Mouse (Mus musculus): ENCODE measurements around the gene Nrp2. TPM values are rescaled to one million over a fixed set of nuclear protein-coding genes. Genes with fewer than 3 reads are reported as not detected.

The Nrp2 gene
- total RNA-seq, 2 experiments from 2014 or later: 37.1 to 39.5 TPM

DNA sequence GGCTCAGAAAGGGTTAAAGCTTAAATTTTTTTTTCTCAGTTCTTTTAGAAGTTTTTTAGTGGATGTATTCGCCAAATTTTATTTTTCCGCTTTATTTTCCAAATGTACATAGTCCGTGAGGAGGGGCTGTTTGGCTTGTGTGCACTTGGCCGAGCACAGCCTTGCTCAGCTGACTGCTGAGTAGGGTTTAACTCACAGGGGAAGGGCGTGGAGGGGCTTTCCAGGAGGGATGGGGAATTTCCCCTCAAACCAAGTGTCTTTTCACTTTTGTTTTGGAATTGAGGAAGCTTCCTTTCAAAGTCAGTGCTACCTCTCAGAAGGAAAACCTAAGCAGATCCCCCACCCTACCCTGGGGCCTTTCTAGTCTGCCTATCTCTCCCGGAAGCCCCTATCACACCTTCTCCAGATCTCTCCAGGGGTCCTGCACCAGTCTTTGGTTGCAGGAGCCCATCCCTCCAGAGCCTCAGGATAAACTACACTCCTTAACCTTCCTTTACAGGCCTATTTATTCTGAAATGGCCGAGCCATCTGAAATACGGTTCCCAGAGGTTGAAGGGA, 33.4 kb downstream of the Nrp2 start:
- intact Hi-C loops (cut with DNase I): no loop called here
- DNase-seq (ENCODE audit: extremely low spot score in 1 of 2, low spot score in 2 of 2): no peak

DNA sequence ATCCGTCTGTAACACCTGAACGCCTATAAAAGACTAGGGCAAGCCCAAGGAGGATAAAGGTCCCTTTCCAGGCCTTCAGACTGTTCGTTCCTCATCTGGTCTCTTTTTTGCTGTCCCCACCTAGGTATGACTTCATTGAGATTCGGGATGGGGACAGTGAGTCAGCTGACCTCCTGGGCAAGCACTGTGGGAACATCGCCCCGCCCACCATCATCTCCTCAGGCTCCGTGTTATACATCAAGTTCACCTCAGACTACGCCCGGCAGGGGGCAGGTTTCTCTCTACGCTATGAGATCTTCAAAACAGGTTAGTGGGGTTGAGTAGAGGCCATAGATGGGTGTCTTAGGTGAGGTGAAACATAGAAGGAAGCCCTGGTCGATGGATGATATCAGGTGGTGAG, 35.1 kb downstream of the Nrp2 start:
- no peak for DNase-seq (ENCODE audit: extremely low spot score in 1 of 2, low spot score in 2 of 2)
- intact Hi-C loops (cut with DNase I): no loop called here

DNA sequence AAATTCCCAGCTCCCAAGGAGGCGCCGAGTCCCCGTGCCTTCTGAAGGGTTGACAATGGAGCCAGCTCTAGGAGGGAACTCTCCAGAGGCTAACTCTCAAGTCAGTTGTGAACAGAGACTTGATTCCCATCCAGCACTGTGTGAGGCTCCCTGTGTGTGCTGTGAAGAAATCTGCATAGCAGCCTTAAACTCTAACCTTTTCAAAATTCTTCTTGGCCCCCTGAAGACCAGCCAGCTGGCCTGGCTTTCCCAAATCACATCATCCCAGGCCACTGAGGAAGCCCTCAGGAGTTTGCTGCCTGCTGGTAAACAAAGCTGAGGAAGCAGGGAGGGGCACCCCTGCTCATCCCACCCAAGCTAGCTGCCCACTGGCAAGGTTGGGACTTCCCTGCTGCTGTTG, 39.0 kb downstream of the Nrp2 start:
- no peak for DNase-seq (ENCODE audit: extremely low spot score in 1 of 2, low spot score in 2 of 2)
- intact Hi-C loops (cut with DNase I): no loop called here

DNA sequence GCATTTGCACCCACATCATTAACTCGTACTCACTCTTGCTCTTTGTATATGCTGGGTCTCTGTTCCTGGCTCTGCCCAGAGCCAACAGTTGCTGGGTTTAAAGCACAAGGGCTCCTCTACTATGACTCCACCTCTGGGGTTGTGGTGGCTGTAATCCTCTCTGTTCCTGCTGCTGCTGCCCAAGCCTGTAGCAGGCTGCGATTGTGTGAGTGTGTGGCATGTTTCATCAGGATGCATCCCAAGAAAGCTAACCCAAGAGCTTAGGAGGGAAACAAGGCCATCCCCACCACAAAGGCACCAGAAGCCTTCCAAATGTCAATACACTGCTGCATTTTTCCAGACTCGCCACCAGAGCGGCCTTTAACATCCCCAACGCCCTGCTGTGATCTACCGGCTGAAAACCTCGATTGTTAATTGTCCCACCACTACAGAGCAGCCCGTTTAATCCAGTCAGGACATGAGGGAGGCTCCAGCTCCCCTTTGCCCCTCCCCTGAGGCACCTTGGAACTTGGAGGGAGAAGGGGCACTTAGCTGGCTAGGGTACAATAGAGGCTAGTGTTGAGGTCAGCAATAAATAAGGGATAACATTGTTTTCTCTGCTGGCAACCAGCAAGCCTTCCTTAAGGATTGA, 40.1 kb downstream of the Nrp2 start:
- DNase-seq (ENCODE audit: extremely low spot score in 1 of 2, low spot score in 2 of 2): peak in 1 of 2 experiments; percentile 49
- intact Hi-C loops (cut with DNase I): no loop called here

DNA sequence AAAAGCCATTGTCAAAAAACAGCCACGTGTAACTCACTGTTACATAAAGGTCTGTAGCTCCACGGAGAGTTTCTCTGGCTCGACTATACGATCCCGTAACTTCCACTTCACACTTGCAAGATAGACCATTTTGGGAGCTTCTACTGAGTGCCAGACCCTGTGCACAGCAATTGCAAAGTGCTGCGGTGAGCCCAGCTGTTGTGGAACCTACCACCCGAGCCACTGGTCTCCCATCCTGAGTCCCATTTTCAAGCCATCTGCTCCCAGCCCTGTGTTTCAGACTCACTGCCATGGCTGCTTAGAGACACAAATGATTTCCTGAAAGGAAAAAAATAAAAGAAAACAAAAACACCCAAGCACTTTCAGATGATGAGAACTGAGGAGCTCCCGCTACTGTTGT, 42.8 kb downstream of the Nrp2 start:
- DNase-seq (ENCODE audit: extremely low spot score in 1 of 2, low spot score in 2 of 2): no peak

DNA sequence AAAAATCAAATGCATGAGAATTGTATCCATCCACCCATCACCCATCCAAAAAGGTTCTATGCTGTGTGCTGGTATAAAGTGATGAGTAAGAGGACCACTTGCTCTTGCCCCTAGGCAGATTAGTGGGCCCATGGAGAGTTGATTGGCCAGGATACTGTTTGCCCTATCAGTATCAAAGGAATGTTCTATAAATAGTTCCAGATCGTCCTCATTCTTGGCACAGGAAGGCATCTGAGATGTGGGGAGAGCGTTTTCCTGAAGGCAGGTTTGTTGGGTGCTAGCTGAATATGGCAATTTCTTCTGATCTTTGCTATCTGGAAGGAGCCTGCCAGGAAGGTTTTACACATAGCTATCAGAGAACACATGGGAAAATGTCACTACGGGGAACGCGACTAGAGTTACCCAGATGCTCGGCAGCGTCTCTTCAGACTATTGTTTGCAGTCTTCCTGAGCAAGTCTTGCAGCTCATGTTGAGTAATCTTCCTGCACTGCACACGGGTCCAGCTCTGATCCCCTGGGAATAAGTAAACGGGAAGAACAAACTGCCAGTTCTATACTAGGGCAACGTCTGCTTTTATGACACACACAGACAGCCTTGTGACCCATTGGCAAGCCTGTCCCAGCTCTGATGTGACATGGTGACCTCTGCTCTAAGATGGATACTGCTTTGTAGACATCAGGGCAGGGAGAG, 44.5 kb downstream of the Nrp2 start:
- intact Hi-C loops (cut with DNase I): no loop called here
- peak in 1 of 2 experiments; percentile 28 for DNase-seq (ENCODE audit: extremely low spot score in 1 of 2, low spot score in 2 of 2)

More for the DNA sequence above, 42.8 kb downstream of the Nrp2 start:
- intact Hi-C loops (cut with DNase I): no loop called here

DNA sequence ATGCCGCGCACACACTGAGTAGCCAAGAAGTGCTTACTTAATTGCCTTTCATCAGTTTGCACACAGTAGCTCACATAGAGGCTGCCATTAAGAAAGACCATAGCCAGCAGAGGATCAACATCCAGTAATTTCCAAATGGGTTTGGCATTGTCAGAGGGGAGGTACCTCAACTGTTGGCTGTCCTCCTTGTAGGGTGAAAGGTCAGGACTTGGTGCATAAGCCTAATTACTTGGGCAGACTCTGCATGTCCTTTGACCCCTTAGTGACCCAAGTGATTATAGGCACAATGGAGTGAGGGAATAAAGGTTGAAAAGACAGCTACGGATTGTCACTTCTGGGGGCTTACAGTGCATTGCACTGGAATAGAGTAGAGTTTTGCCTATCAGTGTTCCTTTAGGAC, 45.3 kb downstream of the Nrp2 start:
- peak in 1 of 2 experiments; percentile 12 for DNase-seq (ENCODE audit: extremely low spot score in 1 of 2, low spot score in 2 of 2)
- intact Hi-C loops (cut with DNase I): no loop called here

DNA sequence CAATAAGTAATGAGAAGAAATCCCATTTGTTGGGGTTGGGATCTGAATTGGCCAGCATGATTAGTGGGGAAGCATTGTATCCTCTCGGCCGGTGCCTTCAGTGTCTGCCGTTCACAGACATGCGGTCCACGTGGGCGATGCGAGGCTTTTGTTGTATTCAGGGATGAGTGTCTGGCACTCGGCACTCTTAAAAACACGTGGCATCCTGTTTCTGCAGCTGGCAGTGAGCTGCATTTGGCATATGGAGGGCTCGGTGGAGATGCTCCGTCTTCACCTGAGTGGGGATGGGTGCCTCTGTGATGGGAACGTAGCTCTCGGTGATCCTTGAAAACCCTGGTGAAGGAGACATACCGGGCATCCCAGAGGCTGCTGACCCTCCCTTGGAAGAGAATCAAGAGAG, 46.6 kb downstream of the Nrp2 start:
- peak; percentile 58 for DNase-seq (ENCODE audit: extremely low spot score in 1 of 2, low spot score in 2 of 2)
- intact Hi-C loops (cut with DNase I): no loop called here

DNA sequence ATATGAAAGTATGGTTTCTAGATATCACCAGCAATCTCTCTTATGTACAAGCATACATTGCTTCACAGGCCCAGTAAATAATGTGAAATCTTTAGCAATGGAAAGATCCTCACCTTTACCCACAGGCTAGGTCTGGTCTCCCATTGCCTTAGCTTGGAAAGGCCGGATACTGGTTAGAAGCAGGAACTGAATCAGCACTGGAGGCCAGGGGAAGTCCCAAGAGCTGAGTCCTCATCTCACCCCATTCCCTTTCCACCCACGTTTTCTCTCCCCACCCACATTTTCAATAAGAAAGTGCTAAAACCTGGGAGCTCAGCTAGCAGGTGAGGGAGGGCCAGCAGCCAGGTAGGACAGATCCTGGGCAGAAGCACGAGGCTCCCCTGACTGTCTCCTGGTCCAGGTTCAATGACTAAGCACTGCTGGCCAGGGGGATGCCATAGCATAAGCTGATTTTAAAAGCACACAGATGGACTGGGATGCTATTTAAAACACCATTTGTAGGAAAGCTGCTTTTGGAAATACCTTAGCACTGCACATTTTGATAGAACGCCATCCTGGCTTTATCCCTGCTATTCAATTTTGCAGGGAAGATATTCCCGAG, 47.4 kb downstream of the Nrp2 start:
- intact Hi-C loops (cut with DNase I): no loop called here

DNA sequence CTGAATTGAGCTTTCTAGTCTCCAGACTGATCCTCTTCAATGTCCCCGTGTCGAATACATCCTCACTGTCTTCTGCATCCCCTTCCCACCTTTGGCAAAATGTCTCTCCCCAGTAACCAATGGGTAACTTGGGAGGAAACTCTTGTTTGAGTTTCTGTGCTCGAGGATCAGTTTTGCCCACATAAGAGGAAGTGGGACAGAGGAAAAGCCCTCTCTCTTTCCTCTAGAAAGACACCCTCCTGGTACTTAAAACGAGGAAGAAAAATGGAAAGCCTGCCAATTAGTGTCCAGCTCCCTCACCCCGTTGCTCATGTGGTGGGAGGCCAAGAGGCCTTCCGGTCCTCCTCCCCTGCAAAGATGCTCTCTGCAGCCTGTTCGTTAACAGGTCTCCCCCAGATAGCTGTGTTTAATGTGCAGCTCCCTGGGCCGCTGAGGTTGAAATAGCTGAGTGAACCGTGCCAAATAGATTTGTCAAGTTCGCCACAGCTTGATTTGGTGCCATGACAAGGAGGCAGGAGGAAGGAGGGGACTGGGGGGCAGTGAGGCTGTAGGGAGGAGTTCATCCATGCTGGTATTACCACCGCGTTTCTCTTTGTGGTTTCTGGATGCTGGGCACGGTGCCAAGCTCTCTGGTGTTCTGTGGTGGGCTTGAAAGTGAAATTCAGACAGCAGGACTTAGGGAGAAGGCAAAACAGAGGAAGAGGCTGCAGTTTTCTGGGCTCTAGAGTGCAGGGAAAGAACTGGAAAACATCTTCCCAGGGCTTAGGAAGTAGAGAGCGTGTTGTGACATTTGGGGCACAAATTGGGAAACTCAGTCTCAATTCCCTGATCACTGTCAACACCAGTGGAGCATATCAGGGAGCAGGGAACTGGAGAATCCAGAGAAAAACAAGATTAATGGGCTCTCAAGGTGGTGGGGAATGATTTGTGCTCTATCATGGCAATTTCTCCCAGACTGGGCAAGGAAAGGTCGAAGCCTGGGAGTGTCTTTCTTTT, 48.2 kb downstream of the Nrp2 start:
- DNase-seq (ENCODE audit: extremely low spot score in 1 of 2, low spot score in 2 of 2): peak in 1 of 2 experiments; percentile 62
- intact Hi-C loops (cut with DNase I): no loop called here

More for the DNA sequence above, 47.4 kb downstream of the Nrp2 start:
- DNase-seq (ENCODE audit: extremely low spot score in 1 of 2, low spot score in 2 of 2): peak in 1 of 2 experiments; percentile 15

DNA sequence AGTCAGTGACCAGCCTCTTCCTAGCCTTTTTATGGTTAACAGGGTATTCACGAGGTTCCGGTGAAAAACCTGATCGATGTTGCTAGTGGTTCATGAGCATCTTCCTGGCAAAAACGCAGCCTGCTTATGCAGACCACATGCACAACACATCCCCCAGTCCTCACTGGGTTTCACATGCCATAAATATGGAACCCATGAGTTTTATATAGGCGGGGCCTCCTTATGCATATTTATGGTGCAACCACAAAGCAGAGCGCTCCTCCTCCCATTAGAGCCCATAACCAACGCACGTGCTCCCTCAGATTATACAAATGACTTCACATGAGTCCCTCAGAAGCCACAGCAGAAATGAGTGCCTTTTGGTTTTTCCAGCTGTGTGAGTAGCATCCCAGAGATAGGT, 49.0 kb downstream of the Nrp2 start:
- intact Hi-C loops (cut with DNase I): no loop called here
- peak in 1 of 2 experiments; percentile 11 for DNase-seq (ENCODE audit: extremely low spot score in 1 of 2, low spot score in 2 of 2)

DNA sequence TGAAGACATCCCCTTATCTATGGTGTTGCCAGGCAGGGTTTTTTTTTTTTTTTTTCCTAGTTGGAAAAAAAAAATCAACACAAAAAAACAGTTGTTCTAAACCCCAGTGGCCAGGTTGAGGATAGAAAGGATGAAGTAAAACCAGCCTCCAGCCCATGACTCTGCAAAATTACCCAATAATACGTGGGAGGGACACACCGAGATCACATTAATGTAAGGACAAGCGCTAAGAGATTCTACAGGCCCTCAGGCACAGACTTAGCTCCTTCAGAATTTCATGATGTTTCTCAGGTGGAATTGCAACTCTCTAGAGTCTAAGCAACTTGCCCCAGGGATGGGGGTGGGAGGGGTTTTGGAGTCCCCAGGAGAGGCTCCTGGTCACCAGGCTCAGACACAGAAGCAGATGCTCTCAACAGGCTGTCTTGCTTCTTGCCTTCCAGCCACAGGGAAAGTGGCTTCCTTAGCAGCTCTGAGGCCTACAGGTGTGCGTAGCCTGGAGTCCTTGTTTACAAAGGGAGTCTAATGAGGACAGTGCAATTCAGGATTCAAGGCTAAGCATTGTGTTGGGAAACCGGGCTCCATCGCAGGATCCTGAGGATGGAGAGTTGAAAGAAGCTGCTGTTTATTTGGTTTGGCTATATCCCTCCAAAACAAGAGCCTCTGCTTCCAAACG, 49.7 kb downstream of the Nrp2 start:
- DNase-seq (ENCODE audit: extremely low spot score in 1 of 2, low spot score in 2 of 2): peak in 1 of 2 experiments; percentile 37
- intact Hi-C loops (cut with DNase I): no loop called here

DNA sequence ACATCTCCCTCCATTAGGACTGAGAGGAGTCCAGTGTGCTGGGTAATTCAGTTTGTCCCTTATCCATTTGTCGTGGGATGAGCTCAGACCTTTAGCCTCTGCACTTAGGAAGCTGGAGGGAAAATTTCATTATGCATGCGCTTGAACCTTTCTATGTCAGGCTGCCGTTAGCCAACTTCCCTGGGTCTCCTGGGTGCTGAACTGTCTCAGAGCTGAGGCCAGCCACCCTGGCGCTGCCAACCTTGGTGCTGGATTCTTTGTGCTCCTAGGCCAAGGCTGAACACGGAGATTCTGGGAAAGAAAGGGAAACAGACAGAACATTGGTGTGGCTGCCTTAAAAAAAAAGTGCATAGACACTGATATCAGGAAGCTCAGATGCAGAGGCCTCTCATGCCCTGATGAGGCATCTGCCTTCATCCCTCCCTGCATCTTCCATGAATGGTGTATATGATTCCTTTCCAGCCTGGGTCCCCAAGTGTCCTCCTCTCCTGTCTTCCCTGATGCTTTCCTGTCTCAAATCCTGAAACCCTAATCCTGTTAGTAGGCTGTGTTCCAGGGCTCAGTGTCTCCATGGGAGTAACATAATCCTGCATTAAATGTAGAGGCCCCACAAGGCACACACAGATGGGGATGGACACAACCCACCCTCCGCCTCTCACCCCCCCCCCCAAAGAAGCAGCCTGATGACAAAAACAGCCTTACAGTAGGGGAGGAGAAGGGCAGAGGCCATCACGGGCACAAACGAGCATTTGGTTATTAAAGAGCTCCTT, 51.2 kb downstream of the Nrp2 start:
- intact Hi-C loops (cut with DNase I): no loop called here
- DNase-seq (ENCODE audit: extremely low spot score in 1 of 2, low spot score in 2 of 2): peak in 1 of 2 experiments; percentile 4

DNA sequence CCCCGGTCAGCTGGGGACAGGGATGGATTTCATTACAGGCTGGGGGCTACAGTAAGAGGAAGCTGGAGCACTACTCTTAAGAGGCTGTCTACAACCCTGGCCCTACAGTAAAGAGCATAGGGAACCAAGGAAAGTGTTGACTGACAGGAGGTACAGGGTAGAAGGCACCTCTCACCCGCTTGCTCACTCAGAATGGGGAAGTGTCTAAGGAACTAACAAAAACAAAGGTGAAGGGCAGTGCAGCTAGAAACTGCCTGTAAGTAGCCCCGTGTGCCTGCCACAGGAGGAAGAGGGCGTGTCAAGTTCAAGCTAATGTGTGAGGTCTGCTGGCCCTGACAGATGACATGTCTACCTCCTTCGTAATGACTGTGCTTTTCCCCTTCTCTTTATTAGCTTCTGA, 57.0 kb downstream of the Nrp2 start:
- no peak for DNase-seq (ENCODE audit: extremely low spot score in 1 of 2, low spot score in 2 of 2)
- intact Hi-C loops (cut with DNase I): no loop called here

DNA sequence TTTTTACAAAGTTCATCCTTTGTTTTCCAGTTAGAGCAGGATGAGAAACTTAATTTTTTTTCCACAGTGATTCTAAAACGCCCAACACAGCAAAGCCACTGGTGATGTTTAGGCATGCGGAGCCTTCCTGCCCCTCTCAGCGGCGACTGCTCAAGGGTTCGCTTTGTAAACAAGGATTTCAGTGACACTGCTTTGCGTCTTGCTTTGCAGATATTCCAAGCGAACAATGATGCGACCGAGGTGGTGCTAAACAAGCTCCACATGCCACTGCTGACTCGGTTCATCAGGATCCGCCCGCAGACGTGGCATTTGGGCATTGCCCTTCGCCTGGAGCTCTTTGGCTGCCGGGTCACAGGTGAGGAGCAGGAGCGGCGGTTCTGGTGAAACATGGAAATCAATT, 57.5 kb downstream of the Nrp2 start:
- no peak for DNase-seq (ENCODE audit: extremely low spot score in 1 of 2, low spot score in 2 of 2)
- intact Hi-C loops (cut with DNase I): no loop called here

DNA sequence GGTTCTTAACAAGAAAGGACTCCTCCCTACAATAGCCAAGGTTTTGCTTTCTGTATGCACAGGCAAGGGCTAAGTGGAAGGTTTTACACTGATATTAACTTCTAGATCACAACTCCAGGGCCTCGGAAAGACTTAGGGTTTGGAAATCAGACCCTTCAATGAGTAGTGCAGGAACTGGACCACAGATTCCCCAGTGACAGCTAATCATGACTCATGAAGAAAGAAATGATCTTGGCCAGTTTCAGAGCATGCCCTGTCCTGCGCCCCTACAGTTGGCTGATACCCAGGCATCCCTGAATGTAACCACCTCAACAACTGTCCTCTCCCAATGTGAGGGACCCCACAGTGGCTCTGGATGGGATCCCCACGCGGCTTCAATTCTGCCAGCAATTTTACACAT, 60.7 kb downstream of the Nrp2 start:
- intact Hi-C loops (cut with DNase I): no loop called here
- DNase-seq (ENCODE audit: extremely low spot score in 1 of 2, low spot score in 2 of 2): no peak

DNA sequence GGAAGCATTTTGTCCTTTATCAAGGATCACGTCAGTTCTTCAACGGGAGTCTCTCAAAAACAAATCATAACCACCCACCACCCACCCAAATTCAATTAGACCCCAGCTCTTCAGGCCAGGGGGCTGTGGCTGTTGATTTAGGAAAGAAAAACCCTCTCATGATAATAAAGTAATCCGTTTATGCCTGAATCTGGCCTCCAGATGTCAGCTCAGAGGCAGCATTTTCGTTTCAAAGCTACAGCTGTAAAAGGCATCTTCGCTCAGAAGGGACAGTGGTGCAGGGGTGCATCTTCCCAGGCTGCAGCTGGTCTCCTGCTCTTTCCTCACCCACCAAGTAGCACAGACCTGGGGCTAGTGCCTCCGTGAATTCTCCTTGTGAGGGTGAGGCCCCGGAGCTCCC, 62.1 kb downstream of the Nrp2 start:
- no peak for DNase-seq (ENCODE audit: extremely low spot score in 1 of 2, low spot score in 2 of 2)
- intact Hi-C loops (cut with DNase I): no loop called here

DNA sequence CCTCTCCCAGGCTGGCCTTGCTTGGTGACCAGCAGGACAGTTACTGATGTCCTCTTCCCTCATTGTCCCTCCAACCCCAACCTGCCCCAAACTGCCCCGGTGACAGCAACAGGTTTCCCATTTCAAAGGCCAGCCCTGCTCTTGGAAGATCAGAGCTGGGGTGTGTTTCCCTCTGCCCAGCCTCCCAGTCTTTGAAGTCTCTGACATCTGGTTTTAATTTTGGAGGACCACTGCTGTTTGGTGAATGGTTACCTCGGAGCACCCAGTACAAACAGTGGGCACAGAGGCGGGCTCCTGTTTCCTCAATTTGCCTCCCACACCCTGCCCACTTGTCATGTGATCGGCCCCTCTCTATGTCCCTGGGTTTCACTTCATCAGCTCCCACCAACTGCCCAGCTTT, 63.7 kb downstream of the Nrp2 start:
- DNase-seq (ENCODE audit: extremely low spot score in 1 of 2, low spot score in 2 of 2): no peak

More for the DNA sequence above, 63.7 kb downstream of the Nrp2 start:
- intact Hi-C loops (cut with DNase I): no loop called here
